Mouse (Mus musculus): ENCODE results near the gene Bcas3. TPM values are rescaled to one million over a fixed set of nuclear protein-coding genes. Genes with fewer than 3 reads are reported as not detected.
"Not testable (repeated sequence)": the region's sequence is repeated elsewhere in the genome, so short reads cannot be mapped to it uniquely, and the experiment has no call there.

Bcas3 gene
- polyA plus RNA-seq, 2 experiments = 22.2 to 28.2 TPM

- TF ChIP-seq POLR2A (IDR thresholded peaks at IDR 0.05; ENCODE audit: borderline replicate concordance, extremely low read depth, insufficient read depth, insufficient read length) = no peak
- 59% methylated on average over 7 of the region's 7 CpGs for WGBS
- Histone ChIP-seq H3K27me3 (ENCODE audit: control insufficient read depth, insufficient read depth, low read length) (peaks cover 46% of the 10 kb centered on the region; the same call in 1 of the 2 replicates), H3K4me1 (ENCODE audit: control insufficient read depth, insufficient read depth, low read length) (peaks cover 28% of the 10 kb centered on the region), H3K4me2 (replicated peaks; ENCODE audit: low read depth, low read length, severe bottlenecking) (no peak overlapping the region), H3K27ac (replicated peaks; ENCODE audit: low read depth, low read length) (no peak overlapping the region), H3K36me3 (ENCODE audit: control insufficient read depth, insufficient read depth, low read length) (no peaks in the 10 kb centered on the region), H3K9me3 (ENCODE audit: control insufficient read depth, low read length) (no peaks in the 10 kb centered on the region), H3K9ac (ENCODE audit: low read depth, low read length, severe bottlenecking) (no peak overlapping the region), H3K4me3 (replicated peaks; ENCODE audit: low read length) (no peak overlapping the region)
- no peak for ATAC-seq (ENCODE audit: low FRiP score, low read depth)
- DNase-seq (ENCODE audit: low spot score) = no peak
Observed at GRCm38 (mm10) chr11:85710155-85710554, 357.2 kb downstream of the Bcas3 start.

- no peak overlapping the region for H3K4me2 ChIP-seq (replicated peaks; ENCODE audit: low read depth, low read length, severe bottlenecking)
- H3K27me3 ChIP-seq (ENCODE audit: control insufficient read depth, insufficient read depth, low read length) = peaks cover 56% of the 10 kb centered on the region
- WGBS = 69% methylated on average over 8 of the region's 8 CpGs
- no peak for TF ChIP-seq POLR2A (IDR thresholded peaks at IDR 0.05; ENCODE audit: borderline replicate concordance, extremely low read depth, insufficient read depth, insufficient read length)
- H3K9ac ChIP-seq (ENCODE audit: low read depth, low read length, severe bottlenecking) = no peak overlapping the region
- H3K4me3 ChIP-seq (replicated peaks; ENCODE audit: low read length) = no peak overlapping the region
- no peak overlapping the region for H3K27ac ChIP-seq (replicated peaks; ENCODE audit: low read depth, low read length)
- H3K9me3 ChIP-seq (ENCODE audit: control insufficient read depth, low read length) = no peaks in the 10 kb centered on the region
- no peak for ATAC-seq (ENCODE audit: low FRiP score, low read depth)
- no peaks in the 10 kb centered on the region for H3K36me3 ChIP-seq (ENCODE audit: control insufficient read depth, insufficient read depth, low read length)
- H3K4me1 ChIP-seq (ENCODE audit: control insufficient read depth, insufficient read depth, low read length) = peaks cover 32% of the 10 kb centered on the region
- DNase-seq (ENCODE audit: low spot score) = no peak
Observed at GRCm38 (mm10) chr11:85712026-85712804, 359.2 kb downstream of the Bcas3 start.

GRCm38 (mm10) chr11:85712860-85713813, 360.2 kb downstream of the Bcas3 start:
- Histone ChIP-seq H3K9ac (ENCODE audit: low read depth, low read length, severe bottlenecking) (no peak overlapping the region), H3K27me3 (ENCODE audit: control insufficient read depth, insufficient read depth, low read length) (peaks cover 62% of the 10 kb centered on the region), H3K36me3 (ENCODE audit: control insufficient read depth, insufficient read depth, low read length) (no peaks in the 10 kb centered on the region), H3K4me2 (replicated peaks; ENCODE audit: low read depth, low read length, severe bottlenecking) (peak overlapping the region; percentile 19; the same call in 1 of the 2 replicates), H3K27ac (replicated peaks; ENCODE audit: low read depth, low read length) (no peak overlapping the region), H3K4me3 (replicated peaks; ENCODE audit: low read length) (peak overlapping the region; percentile 2; the same call in 1 of the 2 replicates), H3K9me3 (ENCODE audit: control insufficient read depth, low read length) (no peaks in the 10 kb centered on the region), H3K4me1 (ENCODE audit: control insufficient read depth, insufficient read depth, low read length) (peaks cover 32% of the 10 kb centered on the region)
- DNase-seq (ENCODE audit: low spot score) (peak; percentile 73), ATAC-seq (ENCODE audit: low FRiP score, low read depth) (peak; percentile 78)
- TF ChIP-seq POLR2A (IDR thresholded peaks at IDR 0.05; ENCODE audit: borderline replicate concordance, extremely low read depth, insufficient read depth, insufficient read length) = no peak
- WGBS = 15% methylated on average over 19 of the region's 19 CpGs

- peak overlapping the region; percentile 19; the same call in 1 of the 2 replicates for H3K4me2 ChIP-seq (replicated peaks; ENCODE audit: low read depth, low read length, severe bottlenecking)
- H3K9ac ChIP-seq (ENCODE audit: low read depth, low read length, severe bottlenecking) = no peak overlapping the region
- H3K4me3 ChIP-seq (replicated peaks; ENCODE audit: low read length) = peak overlapping the region; percentile 2; the same call in 1 of the 2 replicates
- no peak for ATAC-seq (ENCODE audit: low FRiP score, low read depth)
- H3K27ac ChIP-seq (replicated peaks; ENCODE audit: low read depth, low read length) = no peak overlapping the region
- H3K27me3 ChIP-seq (ENCODE audit: control insufficient read depth, insufficient read depth, low read length) = peaks cover 64% of the 10 kb centered on the region
- H3K36me3 ChIP-seq (ENCODE audit: control insufficient read depth, insufficient read depth, low read length) = no peaks in the 10 kb centered on the region
- TF ChIP-seq POLR2A (IDR thresholded peaks at IDR 0.05; ENCODE audit: borderline replicate concordance, extremely low read depth, insufficient read depth, insufficient read length) = no peak
- DNase-seq (ENCODE audit: low spot score) = no peak
- peaks cover 32% of the 10 kb centered on the region for H3K4me1 ChIP-seq (ENCODE audit: control insufficient read depth, insufficient read depth, low read length)
- 12% methylated on average over 2 of the region's 2 CpGs for WGBS
- no peaks in the 10 kb centered on the region for H3K9me3 ChIP-seq (ENCODE audit: control insufficient read depth, low read length)
Observed at GRCm38 (mm10) chr11:85713814-85714208, 360.8 kb downstream of the Bcas3 start.

- Histone ChIP-seq H3K4me2 (replicated peaks; ENCODE audit: low read depth, low read length, severe bottlenecking) (no peak overlapping the region), H3K4me1 (ENCODE audit: control insufficient read depth, insufficient read depth, low read length) (peaks cover 32% of the 10 kb centered on the region), H3K9ac (ENCODE audit: low read depth, low read length, severe bottlenecking) (no peak overlapping the region), H3K27me3 (ENCODE audit: control insufficient read depth, insufficient read depth, low read length) (peaks cover 68% of the 10 kb centered on the region), H3K27ac (replicated peaks; ENCODE audit: low read depth, low read length) (no peak overlapping the region), H3K36me3 (ENCODE audit: control insufficient read depth, insufficient read depth, low read length) (no peaks in the 10 kb centered on the region), H3K4me3 (replicated peaks; ENCODE audit: low read length) (no peak overlapping the region), H3K9me3 (ENCODE audit: control insufficient read depth, low read length) (no peaks in the 10 kb centered on the region)
- 13% methylated on average over 7 of the region's 7 CpGs for WGBS
- no peak for ATAC-seq (ENCODE audit: low FRiP score, low read depth)
- no peak for TF ChIP-seq POLR2A (IDR thresholded peaks at IDR 0.05; ENCODE audit: borderline replicate concordance, extremely low read depth, insufficient read depth, insufficient read length)
- no peak for DNase-seq (ENCODE audit: low spot score)
Observed at GRCm38 (mm10) chr11:85714312-85714931, 361.5 kb downstream of the Bcas3 start.

GRCm38 (mm10) chr11:85716730-85717129, 363.8 kb downstream of the Bcas3 start:
- not testable (repeated sequence) for H3K9me3 ChIP-seq (ENCODE audit: control insufficient read depth, low read length); H3K9ac ChIP-seq (ENCODE audit: low read depth, low read length, severe bottlenecking); H3K4me3 ChIP-seq (replicated peaks; ENCODE audit: low read length); H3K27ac ChIP-seq (replicated peaks; ENCODE audit: low read depth, low read length); H3K36me3 ChIP-seq (ENCODE audit: control insufficient read depth, insufficient read depth, low read length); ATAC-seq (ENCODE audit: low FRiP score, low read depth); H3K4me2 ChIP-seq (replicated peaks; ENCODE audit: low read depth, low read length, severe bottlenecking); DNase-seq (ENCODE audit: low spot score)
- 67% methylated on average over 2 of the region's 2 CpGs for WGBS
- Histone ChIP-seq H3K4me1 (ENCODE audit: control insufficient read depth, insufficient read depth, low read length) (peaks cover 35% of the 10 kb centered on the region), H3K27me3 (ENCODE audit: control insufficient read depth, insufficient read depth, low read length) (peaks cover 60% of the 10 kb centered on the region)
